Mouse (Mus musculus) ES-Bruce4 (cell line): Measurements from ENCODE around the gene Zfp592. TPM values are rescaled to one million over a fixed set of nuclear protein-coding genes. Genes with fewer than 3 reads are reported as not detected.

ENCODE experiments used
- H3K27ac ChIP-seq: 2 replicates; pipeline ENCODE4 v1.5.1; 2012; ENCODE audit warnings: low read length, inconsistent platforms; ENCODE audit not compliant: insufficient read depth
- H3K27me3 ChIP-seq: 2 replicates; pipeline ENCODE4 v1.6.1; 2012; ENCODE audit warnings: mild to moderate bottlenecking, low read length, inconsistent platforms; ENCODE audit not compliant: control insufficient read depth, poor library complexity, insufficient read depth, severe bottlenecking
- H3K36me3 ChIP-seq: 2 replicates; pipeline ENCODE4 v1.6.1; 2012; ENCODE audit warnings: inconsistent platforms, mild to moderate bottlenecking, low read length, moderate library complexity; ENCODE audit not compliant: control insufficient read depth, poor library complexity, insufficient read depth, severe bottlenecking
- H3K4me1 ChIP-seq: one replicate; pipeline ENCODE4 v1.8.1; 2011; ENCODE audit warnings: low read length; ENCODE audit not compliant: control insufficient read depth, insufficient read depth
- H3K4me3 ChIP-seq: 2 replicates; pipeline ENCODE4 v1.5.1; 2011; ENCODE audit warnings: low read depth, mild to moderate bottlenecking, low read length
- H3K9ac ChIP-seq: 2 replicates; pipeline ENCODE4 v1.6.1; 2012; ENCODE audit warnings: low read depth, mild to moderate bottlenecking, inconsistent platforms; ENCODE audit not compliant: poor library complexity, severe bottlenecking
- H3K9me3 ChIP-seq: replicated peaks from 2 replicates; pipeline ENCODE4 v1.6.1; 2012; ENCODE audit warnings: mild to moderate bottlenecking, low read length, inconsistent platforms; ENCODE audit not compliant: control insufficient read depth, poor library complexity, insufficient read depth, severe bottlenecking
- CTCF ChIP-seq: IDR thresholded peaks from one replicate; pipeline ENCODE4 v1.8.1; 2011; ENCODE audit warnings: low read depth, low read length
- EP300 ChIP-seq: IDR thresholded peaks from 2 replicates; pipeline ENCODE4 v1.6.1; 2011; ENCODE audit warnings: low read depth, low read length; ENCODE audit not compliant: insufficient read depth
- POLR2A ChIP-seq: IDR thresholded peaks from one replicate; pipeline ENCODE4 v1.8.1; 2011; ENCODE audit warnings: low read length; ENCODE audit not compliant: insufficient read depth
- polyA plus RNA-seq: library from polyadenylated mRNA; stranded (reverse); fragments of >200 nt; gene quantifications from 2 replicates; pipeline ENCODE4 v1.2.4, GENCODE M21; 2011; ENCODE audit warnings: low read depth; ENCODE audit not compliant: missing spikeins, insufficient read depth, insufficient read length

Zfp592 gene
- polyA plus RNA-seq, 1 experiment, result 16.8 TPM

DNA sequence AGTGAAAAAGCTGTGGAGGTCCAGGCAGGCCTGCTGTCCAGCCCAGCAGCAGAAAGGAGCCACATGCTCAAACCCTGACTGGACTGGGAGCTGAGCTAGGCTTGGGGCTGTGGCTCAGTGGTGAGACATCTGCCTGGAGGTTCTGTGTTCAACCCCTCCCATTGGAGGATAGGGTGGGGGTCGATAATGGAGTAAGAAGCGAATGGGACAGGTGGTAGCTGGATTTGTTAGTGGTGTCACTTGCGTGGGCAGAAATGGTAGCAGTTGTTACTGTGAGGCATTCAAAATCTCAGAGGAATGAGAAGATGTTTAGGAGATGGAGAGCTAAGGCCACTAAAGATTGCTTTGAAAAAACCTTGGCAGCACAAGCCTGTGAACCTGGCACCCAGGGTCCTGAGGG, 54.4 kb downstream of the Zfp592 start:
- H3K9ac ChIP-seq, result no peak overlapping the region
- H3K36me3 ChIP-seq, result no peaks in the 10 kb centered on the region
- no peaks in the 10 kb centered on the region for H3K9me3 ChIP-seq
- no peak overlapping the region for H3K4me3 ChIP-seq
- no peaks in the 10 kb centered on the region for H3K4me1 ChIP-seq
- TF ChIP-seq EP300 (no peak), POLR2A (no peak), CTCF (no peak)
- H3K27ac ChIP-seq, result no peak overlapping the region
- no peaks in the 10 kb centered on the region for H3K27me3 ChIP-seq

DNA sequence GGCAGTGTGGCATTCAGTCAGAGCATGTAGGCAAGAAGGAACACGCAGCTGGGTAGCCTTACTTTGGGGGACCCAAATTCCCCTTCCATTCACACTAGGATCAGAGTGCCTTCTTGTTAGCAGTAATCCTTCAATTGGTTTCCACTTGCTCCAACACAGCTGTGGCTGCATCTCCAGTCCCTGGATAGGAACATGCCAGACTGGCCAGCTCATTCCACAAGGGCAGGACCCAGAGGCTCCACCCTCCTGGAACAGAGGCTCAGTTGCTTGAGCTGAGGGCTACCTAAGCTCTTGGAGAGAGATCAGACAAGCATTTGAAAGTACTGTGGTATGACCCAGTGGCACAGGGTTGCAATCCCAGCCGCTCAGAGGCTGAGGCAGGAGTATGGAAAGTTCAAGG, 55.0 kb downstream of the Zfp592 start:
- Histone ChIP-seq H3K27me3 (no peaks in the 10 kb centered on the region), H3K27ac (no peak overlapping the region), H3K36me3 (no peaks in the 10 kb centered on the region), H3K4me1 (no peaks in the 10 kb centered on the region), H3K9ac (no peak overlapping the region), H3K9me3 (no peaks in the 10 kb centered on the region), H3K4me3 (no peak overlapping the region)
- TF ChIP-seq EP300, result no peak

DNA sequence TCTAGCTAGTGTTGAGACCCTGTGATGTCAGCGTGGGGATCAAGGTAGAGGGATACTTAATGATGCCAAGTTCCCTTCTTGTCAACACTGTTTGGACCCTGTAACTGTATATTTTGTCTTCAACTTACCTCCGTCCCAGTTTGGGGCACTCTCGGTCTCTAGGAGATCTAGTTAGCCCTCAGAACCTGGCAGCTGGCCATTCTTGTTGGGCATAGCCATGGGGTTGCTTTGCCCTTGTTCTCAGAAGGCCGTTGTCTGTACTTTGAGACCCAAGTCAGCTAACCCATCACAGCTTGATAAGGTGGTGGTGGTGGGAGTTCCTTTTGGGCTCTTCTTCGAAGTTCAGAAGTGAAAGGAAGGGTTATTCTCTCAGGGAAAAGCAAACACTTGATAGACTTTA, 56.5 kb downstream of the Zfp592 start:
- H3K27ac ChIP-seq, result no peak overlapping the region
- H3K36me3 ChIP-seq, result no peaks in the 10 kb centered on the region
- H3K9me3 ChIP-seq, result no peaks in the 10 kb centered on the region
- H3K4me1 ChIP-seq, result no peaks in the 10 kb centered on the region
- no peak overlapping the region for H3K9ac ChIP-seq
- TF ChIP-seq POLR2A, result no peak
- no peak for TF ChIP-seq CTCF
- no peak for TF ChIP-seq EP300
- H3K27me3 ChIP-seq, result no peaks in the 10 kb centered on the region
- no peak overlapping the region for H3K4me3 ChIP-seq

DNA sequence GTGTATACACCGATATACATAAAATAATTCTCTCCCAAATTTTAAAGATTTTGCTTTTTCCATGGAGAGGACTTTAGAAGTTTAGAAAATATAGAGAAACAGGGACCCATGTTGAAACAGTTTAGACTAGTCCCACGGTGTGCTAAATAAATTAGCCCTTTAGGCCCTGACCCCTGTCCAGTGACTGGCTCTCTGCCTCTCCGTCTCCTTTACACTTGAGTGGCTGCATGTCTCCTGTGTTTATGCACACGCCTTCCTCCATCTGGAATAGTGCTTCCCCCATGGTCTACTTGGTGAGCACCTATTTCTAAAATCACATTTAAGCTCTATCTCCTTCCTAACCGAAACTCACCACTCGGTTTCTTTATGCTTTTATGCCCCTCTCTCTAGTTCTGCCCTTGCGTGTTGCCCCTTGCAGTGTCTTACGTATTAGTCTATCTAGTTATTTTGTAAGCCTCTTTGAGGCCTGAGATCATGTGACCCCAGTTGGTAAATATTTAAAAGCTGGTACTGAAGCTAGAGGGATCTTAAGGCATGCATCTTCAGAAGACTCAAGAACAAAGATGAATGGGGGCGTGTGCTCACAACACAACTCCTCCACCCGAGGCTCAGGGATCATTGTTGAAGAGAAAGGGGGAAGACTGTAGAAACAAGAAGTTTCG, 62.4 kb downstream of the Zfp592 start:
- no peaks in the 10 kb centered on the region for H3K9me3 ChIP-seq
- H3K36me3 ChIP-seq, result no peaks in the 10 kb centered on the region
- no peak overlapping the region for H3K27ac ChIP-seq
- no peak overlapping the region for H3K4me3 ChIP-seq
- TF ChIP-seq EP300, result no peak
- TF ChIP-seq POLR2A, result no peak
- TF ChIP-seq CTCF, result no peak
- H3K4me1 ChIP-seq, result no peaks in the 10 kb centered on the region
- no peak overlapping the region for H3K9ac ChIP-seq
- H3K27me3 ChIP-seq, result no peaks in the 10 kb centered on the region

DNA sequence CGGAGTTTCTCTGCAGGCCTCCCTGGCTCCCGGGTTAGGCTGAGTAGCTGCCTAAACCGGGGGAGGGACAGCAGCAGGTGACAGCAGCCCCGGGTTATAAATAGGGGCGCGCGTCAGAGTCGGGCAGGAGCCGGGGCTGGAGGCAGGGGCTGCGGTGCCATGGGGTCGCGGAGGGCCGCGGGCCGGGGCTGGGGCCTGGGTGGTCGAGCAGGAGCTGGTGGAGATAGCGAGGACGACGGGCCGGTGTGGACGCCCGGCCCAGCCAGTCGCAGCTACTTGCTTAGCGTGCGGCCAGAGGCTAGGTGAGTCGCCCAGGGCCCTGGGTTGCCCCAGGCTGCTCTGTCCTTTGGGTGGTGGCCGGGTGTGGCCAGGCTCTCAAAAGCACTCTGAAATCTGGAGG, 64.0 kb downstream of the Zfp592 start, which contains the start of gene Alpk3:
Alpk3 (plus strand) TSS at position 130 of the 400 bp plus-strand sequence.
- Histone ChIP-seq H3K9ac (peak within 1 kb of the TSS; percentile 74), H3K4me3 (peak within 1 kb of the TSS; percentile 41)

DNA sequence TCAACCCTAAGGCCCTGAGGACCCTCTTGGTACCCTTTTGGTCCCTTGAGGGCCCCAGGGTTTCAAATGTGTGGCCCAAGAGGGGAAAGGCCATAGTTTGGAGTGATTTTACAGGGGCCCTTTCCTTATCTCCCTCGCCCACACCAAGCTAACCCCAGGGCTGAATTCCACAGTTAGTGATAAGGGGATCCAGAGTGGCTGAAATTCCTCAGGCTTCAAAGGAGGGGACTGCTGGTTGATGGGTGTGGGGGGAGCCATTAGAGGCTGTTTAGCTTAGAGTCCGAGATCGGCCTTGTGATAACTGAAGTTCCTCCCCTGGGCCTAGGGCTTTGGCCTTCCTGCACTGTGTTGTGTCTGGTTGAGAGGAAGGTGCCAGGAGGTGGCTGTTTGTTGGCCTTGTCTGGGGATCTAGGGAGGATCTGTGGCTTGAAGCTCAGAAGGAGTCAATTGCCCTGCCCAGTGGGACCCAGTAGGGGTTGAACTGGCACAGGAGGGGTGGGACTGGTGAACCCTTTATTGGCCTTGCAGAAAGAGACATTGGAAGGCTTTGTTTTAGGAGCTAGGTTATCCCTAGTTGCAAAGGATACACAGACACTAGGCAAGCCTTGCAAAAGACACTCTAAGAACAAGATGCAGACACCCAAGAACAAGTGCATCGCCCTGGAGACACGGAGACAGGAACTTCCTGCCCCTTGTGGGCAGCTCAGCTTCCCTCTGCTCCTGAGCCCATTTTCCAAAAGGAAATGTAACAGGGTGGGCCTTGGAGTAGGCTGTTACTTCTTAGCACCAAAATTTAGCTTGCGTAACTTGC, 64.6 kb downstream of the Zfp592 start:
- TF ChIP-seq CTCF (no peak), EP300 (no peak), POLR2A (no peak)
- H3K27ac ChIP-seq, result no peak overlapping the region
- no peaks in the 10 kb centered on the region for H3K36me3 ChIP-seq
- H3K4me3 ChIP-seq, result peak overlapping the region; percentile 18
- no peaks in the 10 kb centered on the region for H3K4me1 ChIP-seq
- no peaks in the 10 kb centered on the region for H3K27me3 ChIP-seq
- H3K9me3 ChIP-seq, result no peaks in the 10 kb centered on the region
- peak overlapping the region; percentile 74 for H3K9ac ChIP-seq

More for the DNA sequence above, 64.0 kb downstream of the Zfp592 start, which contains the start of gene Alpk3:
- no peak for TF ChIP-seq POLR2A
- TF ChIP-seq EP300, result no peak
- TF ChIP-seq CTCF, result no peak
- Histone ChIP-seq H3K4me1 (no peaks in the 10 kb centered on the region), H3K27me3 (no peaks in the 10 kb centered on the region), H3K36me3 (no peaks in the 10 kb centered on the region), H3K9me3 (no peaks in the 10 kb centered on the region), H3K27ac (no peak within 1 kb of the TSS)
